Mouse (Mus musculus): ENCODE measurements around the gene Gpr3.

GRCm38 (mm10) chr4:133198337-133199180 is 13.8 kb downstream of the Gpr3 start:
- no peak for TF ChIP-seq CTCF (IDR thresholded peaks at IDR 0.05; ENCODE audit: extremely low read depth, insufficient read depth, low read length)
- TF ChIP-seq POLR2A (IDR thresholded peaks at IDR 0.05; ENCODE audit: extremely low read depth, insufficient read depth, low read length): no peak
